Mouse (Mus musculus) embryonic facial prominence, embryonic 15.5 days (tissue): ENCODE measurements at regions not wholly inside any gene's neighbourhood (a gene's known extent, or its start where the extent isn't known, plus 50 kb on each side); places are given as distances from the start of the nearest gene placed in this dataset.

Experiments
- ATAC-seq: fragments of 200-750 bp; cut with Nextera tagmentation; 2 replicates; pipeline ENCODE4 v1.8.0; 2017; ENCODE audit warnings: low read depth, moderate TSS enrichment; ENCODE audit not compliant: insufficient number of reproducible peaks, low FRiP score, low TSS enrichment
- H3K27ac ChIP-seq: fragments of 300-500 bp; sonication (generic); replicated peaks from 2 replicates; pipeline ENCODE4 v1.5.1; 2015; ENCODE audit warnings: mild to moderate bottlenecking, inconsistent platforms
- H3K27me3 ChIP-seq: fragments of 300-500 bp; sonication (generic); 2 replicates; pipeline ENCODE4 v1.6.1; 2015; ENCODE audit warnings: inconsistent platforms
- H3K36me3 ChIP-seq: fragments of 300-500 bp; sonication (generic); 2 replicates; pipeline ENCODE4 v1.6.1; 2015; ENCODE audit warnings: mild to moderate bottlenecking, inconsistent platforms
- H3K4me1 ChIP-seq: fragments of 300-500 bp; sonication (generic); 2 replicates; pipeline ENCODE4 v1.6.1; 2015; ENCODE audit warnings: inconsistent platforms
- H3K4me2 ChIP-seq: fragments of 300-500 bp; sonication (generic); replicated peaks from 2 replicates; pipeline ENCODE4 v1.6.1; 2015; ENCODE audit warnings: mild to moderate bottlenecking, inconsistent platforms
- H3K4me3 ChIP-seq: fragments of 300-500 bp; sonication (generic); replicated peaks from 2 replicates; pipeline ENCODE4 v1.5.1; 2015; ENCODE audit warnings: mild to moderate bottlenecking, inconsistent platforms
- H3K9ac ChIP-seq: fragments of 300-500 bp; sonication (generic); 2 replicates; pipeline ENCODE4 v1.6.1; 2015; ENCODE audit warnings: inconsistent platforms
- H3K9me3 ChIP-seq: fragments of 300-500 bp; sonication (generic); replicated peaks from 2 replicates; pipeline ENCODE4 v1.6.1; 2016; ENCODE audit warnings: inconsistent platforms
- WGBS: fragments of 180-500 bp; shearing (Covaris S2); methylation state at CpG from one replicate; pipeline ENCODE4 v1.1.7; 2015; 5-methylcytosine and 5-hydroxymethylcytosine counted together

GRCm38 (mm10) chr15:36884671-36885365 is 122.8 kb downstream of the Zfp706 start:
- peak; percentile 41 for ATAC-seq
- peak overlapping the region; percentile 68; the same call in 1 of the 2 replicates for H3K27ac ChIP-seq

GRCm38 (mm10) chr15:36884074-36884473 is 123.5 kb downstream of the Zfp706 start:
- ATAC-seq = no peak
- Histone ChIP-seq H3K27ac (no peak overlapping the region), H3K36me3 (no peaks in the 10 kb centered on the region), H3K4me2 (no peak overlapping the region), H3K4me3 (no peak overlapping the region), H3K9me3 (no peaks in the 10 kb centered on the region), H3K4me1 (peaks cover 19% of the 10 kb centered on the region), H3K27me3 (no peaks in the 10 kb centered on the region), H3K9ac (no peak overlapping the region)
- 87% methylated on average over 3 of the region's 3 CpGs for whole genome bisulfite sequencing

More at GRCm38 (mm10) chr15:36884671-36885365, 122.8 kb downstream of the Zfp706 start:
- no peak overlapping the region for H3K4me3 ChIP-seq
- peaks cover 17% of the 10 kb centered on the region for H3K4me1 ChIP-seq
- no peak overlapping the region for H3K4me2 ChIP-seq
- H3K9ac ChIP-seq = no peak overlapping the region
- no peaks in the 10 kb centered on the region for H3K27me3 ChIP-seq
- WGBS = 56% methylated on average over 11 of the region's 11 CpGs
- no peaks in the 10 kb centered on the region for H3K9me3 ChIP-seq
- no peaks in the 10 kb centered on the region for H3K36me3 ChIP-seq

- Histone ChIP-seq H3K4me3 (no peak overlapping the region), H3K36me3 (no peaks in the 10 kb centered on the region), H3K4me2 (no peak overlapping the region), H3K27me3 (no peaks in the 10 kb centered on the region), H3K9ac (no peak overlapping the region), H3K9me3 (no peaks in the 10 kb centered on the region), H3K4me1 (peaks cover 26% of the 10 kb centered on the region), H3K27ac (no peak overlapping the region)
- 72% methylated on average over 6 of the region's 6 CpGs for WGBS
- ATAC-seq = no peak
Measured at GRCm38 (mm10) chr15:36883156-36883555, 124.4 kb downstream of the Zfp706 start.

- H3K9ac ChIP-seq = no peak overlapping the region
- no peak overlapping the region for H3K4me3 ChIP-seq
- H3K36me3 ChIP-seq = no peaks in the 10 kb centered on the region
- H3K4me2 ChIP-seq = no peak overlapping the region
- no peaks in the 10 kb centered on the region for H3K27me3 ChIP-seq
- ATAC-seq = no peak
- WGBS = 74% methylated on average over 2 of the region's 2 CpGs
- no peaks in the 10 kb centered on the region for H3K9me3 ChIP-seq
- H3K27ac ChIP-seq = no peak overlapping the region
- H3K4me1 ChIP-seq = peaks cover 36% of the 10 kb centered on the region
Measured at GRCm38 (mm10) chr15:36881576-36881975, 126.0 kb downstream of the Zfp706 start.

- H3K4me1 ChIP-seq = peaks cover 32% of the 10 kb centered on the region
- 95% methylated on average over 3 of the region's 3 CpGs for WGBS
- no peak for ATAC-seq
- no peaks in the 10 kb centered on the region for H3K36me3 ChIP-seq
- H3K9me3 ChIP-seq = no peaks in the 10 kb centered on the region
- H3K27ac ChIP-seq = no peak overlapping the region
- no peak overlapping the region for H3K4me3 ChIP-seq
- H3K27me3 ChIP-seq = no peaks in the 10 kb centered on the region
- no peak overlapping the region for H3K4me2 ChIP-seq
- no peak overlapping the region for H3K9ac ChIP-seq
Measured at GRCm38 (mm10) chr15:36880602-36881001, 127.0 kb downstream of the Zfp706 start.

- Histone ChIP-seq H3K9me3 (no peaks in the 10 kb centered on the region), H3K27me3 (no peaks in the 10 kb centered on the region), H3K36me3 (no peaks in the 10 kb centered on the region), H3K4me3 (no peak overlapping the region), H3K9ac (no peak overlapping the region), H3K27ac (no peak overlapping the region), H3K4me1 (peaks cover 27% of the 10 kb centered on the region), H3K4me2 (no peak overlapping the region)
- ATAC-seq = no peak
- 84% methylated on average over 7 of the region's 7 CpGs for WGBS
Measured at GRCm38 (mm10) chr15:36879587-36879986, 128.0 kb downstream of the Zfp706 start.

GRCm38 (mm10) chr15:36878960-36879359 is 128.6 kb downstream of the Zfp706 start:
- no peak for ATAC-seq
- Histone ChIP-seq H3K4me1 (peaks cover 31% of the 10 kb centered on the region), H3K9ac (no peak overlapping the region), H3K36me3 (no peaks in the 10 kb centered on the region), H3K27me3 (no peaks in the 10 kb centered on the region), H3K27ac (0 out of 2 replicates have a peak overlapping the region, but pooled peaks have one; percentile 17), H3K4me3 (no peak overlapping the region), H3K9me3 (no peaks in the 10 kb centered on the region), H3K4me2 (no peak overlapping the region)
- WGBS = 34% methylated on average over 5 of the region's 5 CpGs

DNA sequence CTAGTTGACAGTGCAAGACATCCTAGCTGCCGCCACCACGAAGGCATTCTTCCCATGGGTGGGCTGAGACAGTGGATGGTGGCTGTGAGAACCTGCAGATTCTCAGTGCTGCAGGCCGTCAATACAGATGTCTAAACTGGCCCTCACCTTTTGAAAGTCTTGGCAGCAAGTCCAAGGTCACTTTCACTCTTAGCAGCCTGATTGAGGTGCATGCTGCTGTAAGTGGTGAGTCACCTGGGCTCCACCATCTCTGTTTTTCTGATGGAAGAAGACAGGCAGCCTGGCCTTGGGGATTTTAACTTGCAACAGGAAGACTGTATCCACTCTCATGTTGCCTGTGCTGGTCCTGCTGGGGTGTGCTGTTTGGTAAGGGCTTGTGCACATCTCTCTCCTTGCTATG is 129.3 kb downstream of the Zfp706 start:
- H3K9ac ChIP-seq = no peak overlapping the region
- no peaks in the 10 kb centered on the region for H3K36me3 ChIP-seq
- ATAC-seq = no peak
- H3K9me3 ChIP-seq = no peaks in the 10 kb centered on the region
- H3K4me2 ChIP-seq = no peak overlapping the region
- WGBS = 72% methylated on average over 3 of the region's 3 CpGs
- H3K4me3 ChIP-seq = no peak overlapping the region
- H3K27ac ChIP-seq = no peak overlapping the region
- H3K27me3 ChIP-seq = no peaks in the 10 kb centered on the region
- H3K4me1 ChIP-seq = peaks cover 38% of the 10 kb centered on the region

GRCm38 (mm10) chr15:36877501-36877900 is 130.1 kb downstream of the Zfp706 start:
- Histone ChIP-seq H3K36me3 (no peaks in the 10 kb centered on the region), H3K9ac (no peak overlapping the region), H3K27me3 (no peaks in the 10 kb centered on the region), H3K9me3 (no peaks in the 10 kb centered on the region), H3K27ac (peak overlapping the region; percentile 41; the same call in 1 of the 2 replicates), H3K4me1 (peaks cover 43% of the 10 kb centered on the region), H3K4me3 (no peak overlapping the region), H3K4me2 (0 out of 2 replicates have a peak overlapping the region, but pooled peaks have one; percentile 6)
- 57% methylated on average over 7 of the region's 7 CpGs for WGBS
- ATAC-seq = no peak

DNA sequence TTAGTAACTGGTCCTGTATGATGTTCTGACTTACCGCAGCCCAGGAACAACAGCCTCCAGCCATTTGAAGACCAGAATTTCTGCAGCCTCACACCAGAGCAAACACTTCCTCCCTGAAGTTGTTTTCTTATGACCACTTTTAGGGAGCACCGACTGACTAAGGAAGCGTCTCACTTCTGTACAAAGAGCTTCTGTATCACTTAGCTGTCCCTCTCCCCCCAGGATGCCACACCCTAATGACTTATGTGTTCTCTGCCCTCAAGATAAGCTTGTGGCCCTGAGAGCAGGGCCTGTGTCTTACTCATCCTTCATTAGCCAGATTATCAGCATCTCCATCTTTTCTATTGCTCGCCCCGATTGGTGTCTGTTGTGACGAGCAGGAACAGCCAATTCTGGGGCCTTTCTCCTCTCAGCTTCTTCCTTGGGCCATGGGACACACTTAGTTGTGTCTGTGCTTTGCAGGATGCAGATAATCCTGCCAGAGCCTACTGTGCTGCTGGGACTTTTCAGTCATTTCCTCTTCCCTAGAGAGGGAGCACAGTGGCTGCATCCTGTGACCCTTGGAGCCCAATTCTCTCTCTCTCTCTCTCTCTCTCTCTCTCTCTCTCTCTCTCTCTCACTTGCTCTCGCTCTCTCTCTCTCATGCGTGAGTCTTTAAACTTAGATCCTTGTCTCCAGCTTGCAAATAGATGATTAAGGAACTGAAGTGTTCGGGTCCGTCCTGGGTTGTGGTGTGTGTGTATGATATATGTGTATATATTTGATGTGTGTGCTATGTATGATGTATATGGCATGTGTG is 131.4 kb downstream of the Zfp706 start:
- Histone ChIP-seq H3K27ac (no peak overlapping the region), H3K4me1 (peaks cover 46% of the 10 kb centered on the region), H3K9ac (no peak overlapping the region), H3K36me3 (no peaks in the 10 kb centered on the region), H3K4me3 (no peak overlapping the region), H3K4me2 (no peak overlapping the region), H3K9me3 (no peaks in the 10 kb centered on the region), H3K27me3 (no peaks in the 10 kb centered on the region)
- ATAC-seq = no peak
- 68% methylated on average over 10 of the region's 10 CpGs for WGBS

GRCm38 (mm10) chr15:36874555-36874954 is 133.0 kb downstream of the Zfp706 start:
- no peak overlapping the region for H3K9ac ChIP-seq
- H3K27ac ChIP-seq = peak overlapping the region; percentile 81
- H3K4me3 ChIP-seq = no peak overlapping the region
- no peaks in the 10 kb centered on the region for H3K9me3 ChIP-seq
- 78% methylated on average over 4 of the region's 4 CpGs for WGBS
- no peak for ATAC-seq
- peaks cover 46% of the 10 kb centered on the region for H3K4me1 ChIP-seq
- no peaks in the 10 kb centered on the region for H3K27me3 ChIP-seq
- no peak overlapping the region for H3K4me2 ChIP-seq
- H3K36me3 ChIP-seq = no peaks in the 10 kb centered on the region
